ENCODE assay signal across 15 mouse cellular contexts in the genomic region with DNA sequence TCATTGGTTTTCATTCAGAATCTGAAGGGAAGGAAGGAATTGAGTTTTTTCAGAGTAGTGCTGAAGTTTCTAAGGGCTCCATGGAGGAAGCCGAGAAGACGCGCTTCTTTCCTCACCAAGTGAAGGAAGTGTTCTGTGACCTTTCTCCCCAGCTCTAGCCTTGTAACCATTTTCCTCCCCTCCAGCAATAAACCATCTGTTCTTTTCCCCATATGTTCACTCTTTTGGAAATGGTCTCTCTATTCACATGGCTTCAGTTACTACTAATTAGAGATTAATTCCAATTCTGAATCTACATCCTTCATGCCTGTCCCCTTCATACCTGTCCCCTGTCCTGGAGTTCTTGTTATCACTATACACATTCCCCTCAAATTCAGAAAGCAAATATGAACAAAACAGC.
"Had no signal": no experiment of that assay in that cellular context is flagged by ENCODE, and none has a peak within 500 bp of the region (broad histone marks: within the 10 kb centered on the region; RNA-seq: fewer than 3 reads in every experiment).

No protein-coding gene starts in this region.

- H3K9ac ChIP-seq: neural tube, embryonic 15.5 days; stomach, embryonic 15.5 days had no signal

- H3K27me3 ChIP-seq: neural tube, embryonic 15.5 days; stomach, embryonic 15.5 days had no signal

- H3K27ac ChIP-seq: neural tube, embryonic 15.5 days; stomach, embryonic 15.5 days; stomach, postnatal 0 days had no signal

- H3K36me3 ChIP-seq: neural tube, embryonic 15.5 days; stomach, embryonic 15.5 days had no signal

- H3K9me3 ChIP-seq: neural tube, embryonic 15.5 days; stomach, embryonic 15.5 days had no signal

- H3K4me3 ChIP-seq: neural tube, embryonic 15.5 days; stomach, embryonic 15.5 days had no signal

- H3K4me2 ChIP-seq: neural tube, embryonic 15.5 days; stomach, embryonic 15.5 days had no signal

- H3K4me1 ChIP-seq: stomach, embryonic 15.5 days had no signal

- DNase-seq: retina, postnatal 1 day; right cerebral cortex, adult 18-20 months; right cerebral cortex, postnatal 14 days; right cerebral cortex, postnatal 25 days; right cerebral cortex, postnatal 4 days; spleen, adult 18-20 months; thymus, adult 18-20 months; thymus, adult 2 months; thymus, postnatal 14 days; thymus, postnatal 25 days; thymus, postnatal 36 days; thymus, postnatal 4 days had no signal
